Mouse (Mus musculus): ENCODE data around the gene Mgat5.

GRCm38 (mm10) chr1:127293286-127293685 is 88.5 kb downstream of the Mgat5 start:
- TF ChIP-seq CTCF (IDR thresholded peaks at IDR 0.05; ENCODE audit: low read depth) (no peak), EP300 (IDR thresholded peaks at IDR 0.05; ENCODE audit: low read depth) (no peak)

All from heart, postnatal 0 days (tissue).